8 mouse cellular contexts compared by ENCODE assay signal in the genomic region with DNA sequence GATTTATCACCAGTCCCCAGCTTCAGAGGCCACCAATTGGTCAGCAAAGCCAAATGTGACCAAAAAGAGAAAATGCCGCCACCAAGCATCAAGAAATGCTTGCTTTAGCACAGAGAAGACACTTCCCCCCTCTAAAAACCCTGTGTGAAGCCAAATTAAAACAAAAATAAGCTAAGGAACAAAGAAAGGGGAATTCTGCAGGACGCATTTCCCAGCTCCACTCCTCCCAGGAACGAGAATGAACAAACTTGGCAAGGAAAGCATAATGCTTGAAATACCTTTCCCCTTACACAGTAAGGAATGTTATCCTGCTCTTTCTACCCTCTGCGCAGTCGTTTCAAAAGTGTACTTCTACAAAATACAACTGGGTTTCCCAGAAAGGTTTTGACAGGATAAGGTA. TPM values are rescaled to one million over a fixed set of nuclear protein-coding genes. Genes with fewer than 3 reads are reported as not detected.
DNase-seq lines count a peak whose midpoint lies in the region; ATAC-seq and TF ChIP-seq lines count a peak whose summit lies in the region.

No protein-coding gene starts in this region.

- no peak for TF ChIP-seq CTCF in heart, adult 2 months (IDR thresholded peaks at IDR 0.05)

- no peak for ATAC-seq in erythroblast, adult 5-6 weeks (replicated peaks; ENCODE audit: low FRiP score, poor library complexity, severe bottlenecking)
- ATAC-seq in limb, embryonic 12.5 days (ENCODE audit: insufficient number of reproducible peaks, insufficient read depth, low FRiP score, low TSS enrichment, low read depth) = no peak
- ATAC-seq in neural tube, embryonic 13.5 days (ENCODE audit: low read depth) = no peak

- H3K9me3 ChIP-seq in erythroblast, embryonic 14.5 days (ENCODE audit: control insufficient read depth, low read length) = no peaks in the 10 kb centered on the region
- no peaks in the 10 kb centered on the region for H3K9me3 ChIP-seq in limb, embryonic 12.5 days
- no peaks in the 10 kb centered on the region for H3K9me3 ChIP-seq in neural tube, embryonic 13.5 days

- H3K4me1 ChIP-seq in erythroblast, embryonic 14.5 days (ENCODE audit: control insufficient read depth) = peaks cover 44% of the 10 kb centered on the region
- H3K4me1 ChIP-seq in heart, adult 2 months (ENCODE audit: control insufficient read depth, insufficient read depth, low read length) = no peaks in the 10 kb centered on the region
- peaks cover 29% of the 10 kb centered on the region for H3K4me1 ChIP-seq in limb, embryonic 12.5 days (replicated peaks)
- H3K4me1 ChIP-seq in neural tube, embryonic 13.5 days (replicated peaks) = peaks cover 49% of the 10 kb centered on the region

- H3K4me2 ChIP-seq in limb, embryonic 12.5 days = peak overlapping the region; percentile 74
- peak overlapping the region; percentile 79 for H3K4me2 ChIP-seq in neural tube, embryonic 13.5 days

- peak in 1 of 2 experiments; percentile 16 for DNase-seq in heart, adult 2 months
- DNase-seq in thymus, postnatal 14 days = no peak
- no peak for DNase-seq in frontal cortex, postnatal 36 days (ENCODE audit: low spot score in 2 of 2)
- no peak for DNase-seq in urinary bladder, adult 18-20 months (ENCODE audit: low spot score in 2 of 2)

- no peak for TF ChIP-seq POLR2A in heart, adult 2 months (IDR thresholded peaks at IDR 0.05; ENCODE audit: insufficient read depth, low read depth, low read length)

- no peak for TF ChIP-seq EP300 in heart, adult 2 months (IDR thresholded peaks at IDR 0.05; ENCODE audit: insufficient read depth, low read depth, low read length)

- no peaks in the 10 kb centered on the region for H3K27me3 ChIP-seq in erythroblast, embryonic 14.5 days (ENCODE audit: control insufficient read depth)
- no peaks in the 10 kb centered on the region for H3K27me3 ChIP-seq in heart, adult 2 months (ENCODE audit: control insufficient read depth, insufficient read depth, low read length)
- no peaks in the 10 kb centered on the region for H3K27me3 ChIP-seq in limb, embryonic 12.5 days
- H3K27me3 ChIP-seq in neural tube, embryonic 13.5 days = no peaks in the 10 kb centered on the region

- H3K27ac ChIP-seq in heart, adult 2 months = peak overlapping the region; percentile 68
- H3K27ac ChIP-seq in limb, embryonic 12.5 days = no peak overlapping the region
- H3K27ac ChIP-seq in neural tube, embryonic 13.5 days (replicated peaks) = 0 out of 2 replicates have a peak overlapping the region, but pooled peaks have one; percentile 3

- peaks cover 51% of the 10 kb centered on the region for H3K36me3 ChIP-seq in erythroblast, embryonic 14.5 days (ENCODE audit: control insufficient read depth)
- peaks cover 13% of the 10 kb centered on the region; the same call in 1 of the 2 replicates for H3K36me3 ChIP-seq in heart, adult 2 months (ENCODE audit: control insufficient read depth, insufficient read depth, low read length)
- H3K36me3 ChIP-seq in limb, embryonic 12.5 days = peaks cover 28% of the 10 kb centered on the region
- peaks cover 19% of the 10 kb centered on the region for H3K36me3 ChIP-seq in neural tube, embryonic 13.5 days

- intact Hi-C loops in heart, adult 2 months (cut with DNase I) = no loop called here

- peaks cover 1% of the 10 kb centered on the region; the same call in 1 of the 2 replicates for H3K79me2 ChIP-seq in heart, adult 2 months (replicated peaks; ENCODE audit: control insufficient read depth, insufficient read depth, low read length)

- H3K9ac ChIP-seq in heart, adult 2 months (ENCODE audit: low read depth, low read length) = no peak overlapping the region; the same call in 1 of the 2 replicates
- H3K9ac ChIP-seq in limb, embryonic 12.5 days (replicated peaks) = peak overlapping the region; percentile 27; the same call in 1 of the 2 replicates
- H3K9ac ChIP-seq in neural tube, embryonic 13.5 days = peak overlapping the region; percentile 94

- WGBS in heart, adult 2 months = 6% methylated on average over 5 of the region's 5 CpGs
- 49% methylated on average over 5 of the region's 5 CpGs for WGBS in limb, embryonic 12.5 days
- WGBS in neural tube, embryonic 13.5 days = 39% methylated on average over 5 of the region's 5 CpGs

- H3K4me3 ChIP-seq in erythroblast, embryonic 14.5 days (replicated peaks) = peak overlapping the region; percentile 68
- peak overlapping the region; percentile 19; the same call in 1 of the 2 replicates for H3K4me3 ChIP-seq in heart, adult 2 months
- peak overlapping the region; percentile 74 for H3K4me3 ChIP-seq in limb, embryonic 12.5 days (replicated peaks)
- H3K4me3 ChIP-seq in neural tube, embryonic 13.5 days = 0 out of 2 replicates have a peak overlapping the region, but pooled peaks have one; percentile 75

RNA-seq across cellular contexts. Expression of a gene that starts 2.1 kb away (rescaled TPM):
- polyA plus RNA-seq in erythroblast, embryonic 14.5 days (2012) = 0.43 TPM in 2 replicates
- total RNA-seq in erythroblast, adult 5-6 weeks (2015; ENCODE audit: low replicate concordance) = 8.6 and 10.0 TPM in 2 replicates
- total RNA-seq in erythroblast, adult 5-6 weeks (2017; ENCODE audit: low replicate concordance) = 8.9 and 13.5 TPM in 2 replicates
- 10 to 100 TPM; 30.0 to 31.1 TPM for total RNA-seq in heart, adult 2 months (2021)
- 12.5 and 23.9 TPM in 2 replicates for polyA plus RNA-seq in heart, adult 2 months (2012; rRNA removed)
- 110 and 112 TPM in 2 replicates for polyA plus RNA-seq in limb, embryonic 12.5 days (2016; fragmentation: Nextera tagmentation; extraction: Ambion mirVana)
- 73.8 and 81.3 TPM in 2 replicates for polyA plus RNA-seq in neural tube, embryonic 13.5 days (2015; fragmentation: Nextera tagmentation; extraction: Ambion mirVana)

RNA-seq across cellular contexts. Expression of a gene that starts 20.5 kb away (rescaled TPM):
- not detected in 2 replicates for polyA plus RNA-seq in erythroblast, embryonic 14.5 days (2012)
- total RNA-seq in erythroblast, adult 5-6 weeks (2015; ENCODE audit: low replicate concordance) = not detected in 2 replicates
- total RNA-seq in erythroblast, adult 5-6 weeks (2017; ENCODE audit: low replicate concordance) = not detected in 2 replicates
- total RNA-seq in heart, adult 2 months (2021) = not detected
- not detected in 2 replicates for polyA plus RNA-seq in heart, adult 2 months (2012; rRNA removed)
- not detected in 2 replicates for polyA plus RNA-seq in limb, embryonic 12.5 days (2016; fragmentation: Nextera tagmentation; extraction: Ambion mirVana)
- polyA plus RNA-seq in neural tube, embryonic 13.5 days (2015; fragmentation: Nextera tagmentation; extraction: Ambion mirVana) = not detected in 2 replicates

RNA-seq across cellular contexts. Expression of a gene that starts 36.0 kb away (rescaled TPM):
- not detected in 2 replicates for polyA plus RNA-seq in erythroblast, embryonic 14.5 days (2012)
- not detected in 2 replicates for total RNA-seq in erythroblast, adult 5-6 weeks (2015; ENCODE audit: low replicate concordance)
- total RNA-seq in erythroblast, adult 5-6 weeks (2017; ENCODE audit: low replicate concordance) = not detected in 2 replicates
- not detected for total RNA-seq in heart, adult 2 months (2021)
- 0.18 and 0.31 TPM in 2 replicates for polyA plus RNA-seq in heart, adult 2 months (2012; rRNA removed)
- not detected in 2 replicates for polyA plus RNA-seq in limb, embryonic 12.5 days (2016; fragmentation: Nextera tagmentation; extraction: Ambion mirVana)
- polyA plus RNA-seq in neural tube, embryonic 13.5 days (2015; fragmentation: Nextera tagmentation; extraction: Ambion mirVana) = not detected in 2 replicates

Comparison
In these comparisons a context has a peak if more than half of its experiments do, and no peak if none do; other contexts are left out.
1. H3K4me3 ChIP-seq: peak in every context shown above with its lines; median percentile 75 in neural tube, embryonic 13.5 days; 74 in limb, embryonic 12.5 days; 68 in erythroblast, embryonic 14.5 days; 19 in heart, adult 2 months.